Mouse (Mus musculus) ES-E14 (cell line): ENCODE results near the gene Cib1. TPM values are rescaled to one million over a fixed set of nuclear protein-coding genes. Genes with fewer than 3 reads are reported as not detected.
A peak's percentile ranks its signal among the peaks of the same experiment; 100 is the strongest.

ENCODE experiments used
- DNase-seq: peaks from one replicate; pipeline ENCODE4 v3.0.0-alpha.2; 2013; ENCODE audit warnings: low read depth, low spot score
- H3K27ac ChIP-seq: 2 replicates; pipeline ENCODE4 v1.5.1; 2012; ENCODE audit warnings: low read depth, mild to moderate bottlenecking, low read length, moderate library complexity, mixed read lengths; ENCODE audit not compliant: poor library complexity, insufficient read depth, severe bottlenecking
- H3K36me3 ChIP-seq: 2 replicates; pipeline ENCODE4 v1.6.1; 2012; ENCODE audit warnings: mild to moderate bottlenecking, low read length, moderate library complexity, mixed read lengths; ENCODE audit not compliant: control insufficient read depth, poor library complexity, insufficient read depth, severe bottlenecking
- H3K4me1 ChIP-seq, 2 experiments: fragments of 150-350 bp in 1 of 2; sonication (generic) in 1 of 2; 2 replicates each; pipeline ENCODE4 v1.6.1; 2012; ENCODE audit warnings: low read length in 2 of 2, mild to moderate bottlenecking in 1 of 2, mixed read lengths in 1 of 2; ENCODE audit not compliant: control insufficient read depth in 2 of 2, insufficient read depth in 2 of 2, poor library complexity in 1 of 2
- H3K4me3 ChIP-seq, 2 experiments: fragments of 150-350 bp in 1 of 2; sonication (generic) in 1 of 2; 2 replicates each; pipeline ENCODE4 v1.5.1; 2012; ENCODE audit warnings: low read length in 2 of 2, low read depth in 1 of 2, mild to moderate bottlenecking in 1 of 2, mixed read lengths in 1 of 2; ENCODE audit not compliant: insufficient read depth in 1 of 2, poor library complexity in 1 of 2, severe bottlenecking in 1 of 2
- H3K9ac ChIP-seq: 2 replicates; pipeline ENCODE4 v1.6.1; 2012; ENCODE audit warnings: low read depth, mild to moderate bottlenecking, low read length, mixed read lengths; ENCODE audit not compliant: poor library complexity, insufficient read depth, severe bottlenecking
- H3K9me3 ChIP-seq: fragments of 150-350 bp; sonication (generic); 2 replicates; pipeline ENCODE4 v1.6.1; 2012; ENCODE audit warnings: low read depth, mild to moderate bottlenecking, low read length; ENCODE audit not compliant: control insufficient read depth, insufficient read depth
- CHD2 ChIP-seq: IDR thresholded peaks from 2 replicates; pipeline ENCODE4 v1.6.1; 2014; ENCODE audit warnings: mild to moderate bottlenecking, low read depth, low read length, inconsistent platforms
- HCFC1 ChIP-seq: IDR thresholded peaks from 2 replicates; pipeline ENCODE4 v1.6.1; 2012; ENCODE audit warnings: low read length, inconsistent platforms, borderline replicate concordance; ENCODE audit not compliant: insufficient read depth
- MAFK ChIP-seq: IDR thresholded peaks from 2 replicates; pipeline ENCODE4 v1.6.1; 2014; ENCODE audit warnings: mild to moderate bottlenecking, low read depth, low read length, inconsistent platforms; ENCODE audit not compliant: insufficient read depth
- ZC3H11A ChIP-seq: IDR thresholded peaks from 2 replicates; pipeline ENCODE4 v1.6.1; 2012; ENCODE audit warnings: low read depth, mild to moderate bottlenecking, inconsistent platforms, low read length, borderline replicate concordance
- ZNF384 ChIP-seq: IDR thresholded peaks from 2 replicates; pipeline ENCODE4 v1.6.1; 2012; ENCODE audit warnings: low read depth, low read length, inconsistent platforms
- in situ Hi-C, 2 experiments: fragments of 600-800 bp; cut with MboI; formaldehyde crosslinking; loops; one replicate each; pipeline ENCODE4 v1.15.1; 2025; ENCODE audit warnings: low sequenced_read_pairs in 2 of 2, inconsistent platforms in 1 of 2; ENCODE audit not compliant: unreplicated experiment in 2 of 2
- total RNA-seq: library from RNA; depleted of rRNA; stranded (reverse); fragments of 300-350 nt; gene quantifications from 2 replicates; pipeline ENCODE4 v1.2.3, GENCODE M21; 2012

Gene Cib1
- total RNA-seq, 1 experiment, result 59.7 TPM

DNA sequence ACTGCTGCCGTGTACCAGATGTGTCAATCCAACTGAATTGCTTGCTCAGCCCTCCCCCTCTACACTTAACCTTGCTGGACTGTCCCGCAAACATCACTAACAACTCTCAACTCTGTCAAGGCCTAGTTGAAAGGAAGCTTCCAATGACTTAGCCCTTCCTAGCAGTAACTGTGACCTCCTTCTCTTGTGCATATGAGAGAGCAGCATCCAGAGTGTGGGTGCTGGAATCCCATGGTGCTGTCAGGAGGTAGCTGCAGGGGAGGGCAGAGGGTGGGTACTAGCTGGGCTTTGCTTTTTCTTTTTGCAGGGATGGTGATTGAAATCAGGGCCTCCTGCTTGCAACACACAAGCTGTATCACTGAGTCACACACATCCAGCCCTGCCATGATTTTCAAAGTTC, 40.8 kb upstream of the Cib1 start:
- H3K9ac ChIP-seq, result no peak overlapping the region
- H3K27ac ChIP-seq, result no peak overlapping the region
- H3K9me3 ChIP-seq, result no peaks in the 10 kb centered on the region
- in situ Hi-C loops, result no loop called here
- no peaks in the 10 kb centered on the region for H3K4me1 ChIP-seq
- no peak overlapping the region for H3K4me3 ChIP-seq
- peaks cover 11% of the 10 kb centered on the region for H3K36me3 ChIP-seq
- no peak for DNase-seq
- TF ChIP-seq ZNF384 (no peak), MAFK (no peak), CHD2 (no peak), HCFC1 (no peak), ZC3H11A (no peak)

GRCm38 (mm10) chr7:80269751-80270255, 37.2 kb upstream of the Cib1 start:
- Histone ChIP-seq H3K4me1 (no peaks in the 10 kb centered on the region), H3K36me3 (peaks cover 11% of the 10 kb centered on the region), H3K9ac (peak overlapping the region; percentile 74), H3K9me3 (no peaks in the 10 kb centered on the region), H3K4me3 (peak overlapping the region; percentile 74 to 96), H3K27ac (no peak overlapping the region)
- DNase-seq, result no peak
- in situ Hi-C loops, result no loop called here
- TF ChIP-seq ZNF384 (no peak), HCFC1 (no peak), CHD2 (no peak), ZC3H11A (no peak), MAFK (no peak)

- in situ Hi-C loops, result no loop called here
- TF ChIP-seq CHD2, result no peak
- no peak for TF ChIP-seq ZNF384
- TF ChIP-seq HCFC1, result no peak; the same call in 1 of the 2 replicates
- no peak for TF ChIP-seq MAFK
- no peak for TF ChIP-seq ZC3H11A
- Histone ChIP-seq H3K4me1 (no peaks in the 10 kb centered on the region), H3K9ac (peak within 1 kb of the TSS; percentile 74), H3K27ac (no peak within 1 kb of the TSS), H3K36me3 (peaks cover 16% of the 10 kb centered on the region), H3K9me3 (no peaks in the 10 kb centered on the region), H3K4me3 (peak within 1 kb of the TSS; percentile 74 to 96)
- DNase-seq, result peak; percentile 91
Observed at GRCm38 (mm10) chr7:80268897-80269750, 36.5 kb upstream of the Cib1 start, which contains the start of gene Vps33b. Gene Vps33b (plus strand): TSS chr7:80269649.

DNA sequence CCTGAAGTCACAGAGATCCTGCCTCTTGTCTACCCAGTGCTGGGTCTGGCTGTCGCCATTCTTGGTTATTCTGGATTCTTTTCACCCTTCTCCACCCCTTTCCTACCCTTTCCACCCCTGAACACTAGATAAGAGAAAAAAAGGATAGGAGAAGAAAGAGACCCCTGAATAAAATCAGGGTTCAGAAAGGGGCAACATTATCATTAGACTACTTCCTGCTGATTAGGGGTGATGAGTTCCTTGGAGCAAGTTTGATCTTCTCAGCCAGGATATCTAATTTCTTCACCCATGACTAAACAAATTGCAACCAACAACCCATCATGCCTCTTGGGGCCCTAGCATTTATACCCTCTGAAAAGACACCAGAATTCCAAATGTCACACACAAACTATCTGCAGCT, 35.2 kb upstream of the Cib1 start:
- no peak overlapping the region for H3K4me3 ChIP-seq
- in situ Hi-C loops, result no loop called here
- no peaks in the 10 kb centered on the region; a peak in 1 of 4 replicates for H3K4me1 ChIP-seq
- no peak overlapping the region for H3K9ac ChIP-seq
- no peak for DNase-seq
- H3K27ac ChIP-seq, result no peak overlapping the region
- H3K9me3 ChIP-seq, result no peaks in the 10 kb centered on the region
- TF ChIP-seq MAFK, result no peak
- TF ChIP-seq HCFC1, result no peak
- TF ChIP-seq ZC3H11A, result no peak
- H3K36me3 ChIP-seq, result peaks cover 20% of the 10 kb centered on the region
